Mouse (Mus musculus): ENCODE data around the gene Ncor2.

Ncor2 gene

DNA sequence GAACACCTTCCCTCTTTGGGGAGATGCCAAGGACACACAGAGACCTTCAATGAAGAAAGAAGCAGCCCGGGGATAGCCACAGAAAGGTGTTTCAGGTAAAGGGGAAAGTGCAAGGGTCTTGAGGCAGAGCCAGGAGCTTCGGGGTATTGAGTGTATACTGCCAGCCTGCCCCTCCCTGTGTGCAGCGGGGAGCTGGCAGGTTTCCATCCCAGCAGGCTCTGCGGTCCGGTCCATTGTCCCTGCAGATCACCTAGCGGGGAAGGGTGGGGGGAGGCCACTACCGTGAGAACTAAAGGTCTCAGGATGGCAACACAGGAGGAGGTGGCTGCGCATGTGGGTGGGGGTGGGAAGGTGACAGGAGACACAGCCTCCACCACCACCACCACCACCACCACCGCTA lies 12.6 kb upstream of the Ncor2 start:
- in situ Hi-C loops (cut with MboI, MseI), result no loop called here

- in situ Hi-C loops (cut with MboI, MseI), result no loop called here
Observed at GRCm38 (mm10) chr5:125190105-125190813, 11.2 kb upstream of the Ncor2 start.

- in situ Hi-C loops (cut with MboI, MseI), result no loop called here
Observed at GRCm38 (mm10) chr5:125189625-125190024, 10.6 kb upstream of the Ncor2 start.

DNA sequence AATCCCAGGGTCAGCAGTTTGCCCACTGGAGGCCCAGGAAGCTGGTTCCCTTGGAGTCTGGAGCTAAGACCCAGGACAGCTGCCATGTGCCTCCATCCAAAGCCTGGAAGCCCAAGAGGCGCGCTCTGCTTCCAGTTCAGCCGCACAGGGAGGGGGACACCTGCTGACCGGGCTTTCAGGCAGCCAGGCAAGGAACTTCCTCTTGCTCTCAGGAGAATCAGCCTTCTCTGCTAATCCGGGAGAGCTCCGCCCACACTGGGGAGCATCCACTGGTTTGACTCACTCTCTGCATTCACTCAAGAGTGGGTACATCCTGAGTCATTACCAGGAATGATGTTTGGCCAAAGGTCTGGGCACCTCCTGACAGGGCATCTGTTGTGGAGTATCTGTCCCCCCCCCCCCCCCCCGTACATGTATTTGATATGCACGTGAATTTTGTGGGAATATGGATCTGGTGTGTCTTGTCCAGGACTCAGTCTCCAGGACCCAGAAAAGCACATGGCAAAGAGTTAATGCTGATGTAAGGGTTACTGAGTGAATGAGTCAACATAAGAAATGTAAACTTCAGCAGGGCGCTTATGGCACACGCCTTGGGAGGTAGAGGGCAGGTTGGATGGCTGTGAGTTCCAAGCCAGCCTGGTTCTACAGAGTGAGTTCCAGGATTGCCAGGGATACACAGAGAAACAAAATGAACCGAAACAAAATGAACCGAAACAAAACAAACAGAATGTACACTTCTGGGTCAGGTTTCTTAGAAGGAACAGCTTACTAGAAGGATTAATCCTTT lies 10.0 kb upstream of the Ncor2 start:
- in situ Hi-C loops (cut with MboI, MseI), result no loop called here

GRCm38 (mm10) chr5:125184826-125185225 lies 5.8 kb upstream of the Ncor2 start:
- in situ Hi-C loops (cut with MboI, MseI), result no loop called here

- in situ Hi-C loops (cut with MboI, MseI), result no loop called here
Observed at GRCm38 (mm10) chr5:125183321-125184003, 4.4 kb upstream of the Ncor2 start.

- in situ Hi-C loops (cut with MboI, MseI), result no loop called here
Observed at GRCm38 (mm10) chr5:125180630-125181263, 1.7 kb upstream of the Ncor2 start.

GRCm38 (mm10) chr5:125179735-125180629 lies 963 bp upstream of the Ncor2 start:
- in situ Hi-C loops (cut with MboI, MseI), result no loop called here

DNA sequence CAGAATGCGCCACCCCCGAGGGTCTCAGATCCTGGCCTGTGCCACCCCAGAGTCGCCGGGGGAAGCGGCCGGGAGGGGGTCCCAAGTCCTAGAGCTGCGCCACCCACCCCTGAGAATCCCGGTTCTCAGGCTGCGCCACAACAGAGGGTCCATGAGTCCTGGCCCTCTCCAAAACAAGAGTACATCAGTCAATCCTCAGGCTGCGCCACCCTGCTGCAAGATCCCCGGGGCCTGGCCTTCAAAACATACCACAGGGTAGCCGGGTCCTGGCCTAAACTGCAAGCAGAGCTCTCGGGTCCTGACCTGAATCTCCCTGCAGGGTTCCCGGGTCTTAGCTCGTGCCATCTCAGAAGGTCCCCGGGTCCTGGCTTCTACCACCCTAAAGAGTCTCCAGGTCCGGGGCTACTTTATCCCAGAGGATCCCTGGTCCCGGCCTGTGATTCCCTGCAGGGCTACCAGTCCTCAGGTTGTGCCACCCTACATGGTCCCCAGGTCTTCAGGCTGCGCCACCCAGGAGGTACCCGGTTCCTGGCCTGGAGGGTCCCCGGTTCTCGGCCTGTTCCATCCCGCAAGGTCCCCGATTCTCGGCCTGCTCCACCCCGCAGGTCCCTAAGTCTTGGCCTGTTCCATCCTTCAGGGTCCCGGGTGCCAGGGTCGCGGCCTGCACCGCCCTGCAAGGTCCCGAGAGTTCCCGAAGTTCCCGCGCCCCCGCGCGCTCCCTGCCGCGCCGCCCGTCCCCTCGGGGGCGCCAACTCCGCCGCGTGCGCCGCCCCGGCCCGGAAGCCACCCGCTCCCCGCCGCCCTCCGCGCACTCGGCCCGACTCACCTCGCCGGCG lies 630 bp downstream of the Ncor2 start:
- in situ Hi-C loops (cut with MboI, MseI), result no loop called here

DNA sequence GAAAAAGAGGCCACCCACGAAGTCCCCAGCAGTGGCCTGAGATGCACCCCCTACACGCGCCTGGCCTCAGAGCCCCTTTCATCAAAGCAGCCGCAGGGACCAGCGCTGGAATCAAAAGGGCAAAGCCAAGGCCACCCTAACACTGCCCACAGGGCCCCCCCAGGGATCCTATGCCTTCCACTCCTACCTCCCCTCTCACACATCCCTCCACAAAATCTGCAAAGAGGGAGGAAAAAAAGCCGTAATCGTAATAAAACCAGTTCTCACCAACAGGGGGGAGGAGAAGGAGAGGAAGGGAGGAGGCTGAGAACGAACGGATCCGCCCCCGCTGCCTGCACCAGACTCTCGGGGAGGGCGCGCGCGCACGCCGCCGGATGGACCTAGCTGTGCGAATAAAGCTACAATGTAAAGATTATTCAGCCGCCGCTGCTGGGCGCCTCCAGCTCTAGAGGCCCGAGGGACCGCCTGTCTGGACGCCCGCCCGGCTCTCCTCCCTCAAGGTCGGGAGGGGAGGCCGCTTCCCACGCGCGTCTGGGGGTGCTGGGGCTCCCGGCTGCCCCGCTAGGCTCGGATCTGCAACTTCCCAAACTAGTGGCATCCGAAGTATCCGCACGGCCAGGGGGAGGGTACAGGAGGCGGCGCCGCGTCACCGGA lies 1.4 kb downstream of the Ncor2 start:
- in situ Hi-C loops (cut with MboI, MseI), result no loop called here

GRCm38 (mm10) chr5:125176864-125177263 lies 2.2 kb downstream of the Ncor2 start:
- in situ Hi-C loops (cut with MboI, MseI), result no loop called here

GRCm38 (mm10) chr5:125176370-125176766 lies 2.7 kb downstream of the Ncor2 start:
- in situ Hi-C loops (cut with MboI, MseI), result no loop called here

GRCm38 (mm10) chr5:125175673-125176369 lies 3.2 kb downstream of the Ncor2 start:
- in situ Hi-C loops (cut with MboI, MseI), result no loop called here

- in situ Hi-C loops (cut with MboI, MseI), result no loop called here
Observed at GRCm38 (mm10) chr5:125174726-125175672, 4.0 kb downstream of the Ncor2 start.

DNA sequence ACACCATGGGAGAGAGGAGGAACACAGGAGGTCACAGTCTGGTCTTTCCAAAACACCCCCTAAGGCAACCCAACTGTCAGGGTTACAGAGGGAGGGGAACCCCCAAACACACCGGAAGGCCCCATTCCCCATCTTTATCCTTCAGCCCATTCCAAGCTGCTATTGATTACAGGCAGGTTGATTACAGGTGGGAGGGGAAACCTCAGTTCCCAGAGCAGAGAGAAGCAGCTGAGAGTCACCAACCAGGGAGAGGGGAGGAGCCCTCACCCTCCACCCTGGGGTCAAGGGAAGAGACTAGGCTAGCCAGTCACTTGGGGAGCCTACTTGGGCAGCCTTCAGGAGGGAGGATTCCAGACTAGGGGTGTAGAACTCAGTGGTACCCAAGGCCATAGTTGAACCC lies 5.2 kb downstream of the Ncor2 start:
- in situ Hi-C loops (cut with MboI, MseI), result no loop called here

DNA sequence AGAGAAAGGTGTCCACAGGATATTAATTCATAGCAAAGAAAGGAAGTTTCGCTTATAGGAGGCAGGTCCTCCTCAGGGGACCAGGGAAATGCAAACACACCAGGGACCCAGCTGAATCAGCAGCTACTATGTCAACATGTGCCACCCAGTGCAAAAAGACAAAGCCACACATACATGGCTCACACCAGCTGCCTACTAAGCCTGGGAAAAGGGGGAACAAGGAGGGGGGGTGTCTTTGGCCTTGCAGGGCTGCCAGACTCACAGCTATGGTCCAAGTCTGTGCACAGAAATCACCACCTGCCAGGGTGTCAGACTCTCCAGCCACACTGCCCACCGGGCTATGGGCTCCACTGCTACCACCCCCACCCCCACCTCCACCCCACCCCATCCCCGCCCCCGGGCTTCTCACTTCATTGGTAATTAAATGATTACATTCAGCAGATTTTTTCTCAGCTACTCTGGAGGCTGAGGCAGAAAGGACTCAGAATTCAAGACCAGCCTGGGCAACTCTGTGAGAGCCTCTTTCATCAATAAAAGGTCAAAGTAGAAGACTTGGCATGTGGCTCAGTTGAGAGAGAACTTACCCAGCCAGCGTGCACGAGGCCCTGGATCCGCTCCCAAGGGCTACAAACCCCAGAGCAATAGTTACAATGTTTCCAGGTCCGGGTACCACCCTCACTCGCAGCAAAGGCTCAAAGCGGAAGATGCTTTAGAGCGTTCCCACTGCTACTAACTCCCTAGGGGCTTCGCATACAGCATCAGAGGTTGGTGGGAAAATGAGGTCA lies 6.0 kb downstream of the Ncor2 start:
- in situ Hi-C loops (cut with MboI, MseI), result no loop called here

GRCm38 (mm10) chr5:125171259-125171658 lies 7.8 kb downstream of the Ncor2 start:
- in situ Hi-C loops (cut with MboI, MseI), result no loop called here

Measured in T-helper 2 cell (primary cell).